Mouse (Mus musculus): ENCODE measurements around the gene Dbt.

GRCm38 (mm10) chr3:116563095-116563492 is 50.2 kb downstream of the Dbt start:
- TF ChIP-seq CTCF (IDR thresholded peaks at IDR 0.05 in 2 of 3, conservative IDR thresholded peaks at IDR 0.05 in 1 of 3; ENCODE audit: control insufficient read depth in 1 of 3, insufficient read depth in 1 of 3, low read depth in 2 of 3, low read length in 3 of 3, poor library complexity in 1 of 3, severe bottlenecking in 1 of 3) (no peak), NELFE (IDR thresholded peaks at IDR 0.05; ENCODE audit: low read depth, low read length) (no peak), GATA1 (IDR thresholded peaks at IDR 0.05; ENCODE audit: low read depth, low read length) (no peak), BHLHE40 (IDR thresholded peaks at IDR 0.05; ENCODE audit: borderline replicate concordance, low read depth, low read length) (no peak), MAZ (IDR thresholded peaks at IDR 0.05; ENCODE audit: low read depth, low read length) (no peak), ZKSCAN1 (IDR thresholded peaks at IDR 0.05; ENCODE audit: low read depth, low read length) (no peak), ETS1 (IDR thresholded peaks at IDR 0.05; ENCODE audit: low read depth, low read length) (no peak), MXI1 (IDR thresholded peaks at IDR 0.05; ENCODE audit: low read depth, low read length) (no peak)
